Mouse (Mus musculus) right cerebral cortex, postnatal 4 days (tissue): ENCODE data around the gene Fermt1.
A peak's percentile ranks its signal among the peaks of the same experiment; 100 is the strongest.

Experiments used
- DNase-seq: peaks from one replicate; pipeline ENCODE4 v3.0.0-alpha.2; 2022

Gene Fermt1

GRCm38 (mm10) chr2:132914785-132915184, 30.9 kb downstream of the Fermt1 start:
- DNase-seq: no peak

GRCm38 (mm10) chr2:132906763-132907162, 38.9 kb downstream of the Fermt1 start:
- DNase-seq: no peak

GRCm38 (mm10) chr2:132904961-132905360, 40.7 kb downstream of the Fermt1 start:
- DNase-seq: no peak

GRCm38 (mm10) chr2:132903498-132903897, 42.2 kb downstream of the Fermt1 start:
- peak; percentile 21 for DNase-seq

- DNase-seq: no peak
These were observed 43.6 kb downstream of the Fermt1 start for GRCm38 (mm10) chr2:132902056-132902455.

GRCm38 (mm10) chr2:132901636-132902035, 44.1 kb downstream of the Fermt1 start:
- no peak for DNase-seq

- no peak for DNase-seq
These were observed 45.1 kb downstream of the Fermt1 start for GRCm38 (mm10) chr2:132900596-132900995.

GRCm38 (mm10) chr2:132898211-132898610, 47.5 kb downstream of the Fermt1 start:
- DNase-seq: no peak

- no peak for DNase-seq
These were observed 51.9 kb downstream of the Fermt1 start for GRCm38 (mm10) chr2:132893826-132894225.

GRCm38 (mm10) chr2:132885312-132885711, 60.4 kb downstream of the Fermt1 start:
- DNase-seq: no peak

- DNase-seq: no peak
These were observed 61.3 kb downstream of the Fermt1 start for GRCm38 (mm10) chr2:132884303-132884967.

- no peak for DNase-seq
These were observed 64.7 kb downstream of the Fermt1 start, which contains the start of gene Lrrn4 for GRCm38 (mm10) chr2:132880844-132881645. Gene Lrrn4 (minus strand): TSS chr2:132880891.

GRCm38 (mm10) chr2:132879261-132880044, 66.3 kb downstream of the Fermt1 start:
- DNase-seq: peak; percentile 66

GRCm38 (mm10) chr2:132876991-132877390, 68.7 kb downstream of the Fermt1 start:
- DNase-seq: no peak

GRCm38 (mm10) chr2:132873657-132874326, 71.9 kb downstream of the Fermt1 start:
- DNase-seq: no peak

GRCm38 (mm10) chr2:132871663-132872062, 74.0 kb downstream of the Fermt1 start:
- DNase-seq: no peak

GRCm38 (mm10) chr2:132870286-132870685, 75.4 kb downstream of the Fermt1 start:
- no peak for DNase-seq

GRCm38 (mm10) chr2:132869682-132870081, 76.0 kb downstream of the Fermt1 start:
- DNase-seq: no peak

GRCm38 (mm10) chr2:132867521-132867920, 78.2 kb downstream of the Fermt1 start:
- DNase-seq: no peak

- no peak for DNase-seq
These were observed 82.4 kb downstream of the Fermt1 start for GRCm38 (mm10) chr2:132863325-132863724.

- DNase-seq: no peak
These were observed 84.2 kb downstream of the Fermt1 start for GRCm38 (mm10) chr2:132861456-132861855.

GRCm38 (mm10) chr2:132860435-132860834, 85.3 kb downstream of the Fermt1 start:
- DNase-seq: no peak

- no peak for DNase-seq
These were observed 89.4 kb downstream of the Fermt1 start for GRCm38 (mm10) chr2:132856333-132856732.
